Mouse (Mus musculus): ENCODE measurements at regions not wholly inside any gene's neighbourhood (a gene's known extent, or its start where the extent isn't known, plus 50 kb on each side); places are given as distances from the start of the nearest gene placed in this dataset.

DNA sequence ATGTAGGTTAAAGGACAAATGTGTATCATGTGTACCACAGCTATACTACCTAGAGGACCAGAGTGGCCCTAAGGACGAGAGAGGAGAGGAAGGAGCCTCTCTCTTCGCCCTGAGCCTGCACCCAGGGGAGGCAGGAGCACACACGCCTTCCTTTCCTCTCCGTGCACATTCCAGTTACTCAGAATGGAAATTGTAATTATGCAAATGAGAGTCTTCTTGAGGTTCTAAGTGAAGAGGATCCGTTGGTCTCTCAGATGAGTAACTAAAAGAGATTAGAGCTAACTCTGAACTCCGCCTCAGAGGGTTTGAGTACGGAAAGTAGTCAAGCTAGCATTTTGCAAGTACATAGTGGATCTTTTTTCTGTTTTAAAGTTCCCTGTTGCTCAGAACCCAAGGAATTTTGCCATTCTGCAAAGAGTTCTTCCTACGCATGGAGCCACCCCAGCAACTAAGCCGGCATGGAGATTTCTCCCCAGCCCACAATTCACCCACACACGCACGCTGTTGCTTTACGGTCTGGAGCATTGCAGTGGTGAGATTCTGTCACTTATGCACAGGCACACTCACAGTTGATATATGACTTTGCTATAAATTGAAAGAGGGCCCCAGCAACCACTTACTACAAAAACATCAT lies 56.0 kb upstream of the Cpeb4 start:
- no peak overlapping the region for H3K4me3 ChIP-seq (ENCODE audit: low read depth, low read length)
- H3K36me3 ChIP-seq (ENCODE audit: control insufficient read depth, insufficient read depth, low read length), result no peaks in the 10 kb centered on the region
- no peak for ATAC-seq
- H3K9me3 ChIP-seq (replicated peaks; ENCODE audit: control insufficient read depth, low read length), result no peaks in the 10 kb centered on the region
- no peak overlapping the region for H3K4me2 ChIP-seq (ENCODE audit: low read length)
- H3K9ac ChIP-seq (ENCODE audit: low read length), result no peak overlapping the region
- no peak for DNase-seq (ENCODE audit: low spot score)
- H3K27me3 ChIP-seq (replicated peaks; ENCODE audit: control insufficient read depth, insufficient read depth, low read length), result no peaks in the 10 kb centered on the region
- WGBS, result 80% methylated on average over 12 of the region's 12 CpGs
- H3K4me1 ChIP-seq (ENCODE audit: control insufficient read depth, insufficient read depth, low read length), result no peaks in the 10 kb centered on the region
- no peak overlapping the region for H3K27ac ChIP-seq (ENCODE audit: low read depth, low read length)

DNA sequence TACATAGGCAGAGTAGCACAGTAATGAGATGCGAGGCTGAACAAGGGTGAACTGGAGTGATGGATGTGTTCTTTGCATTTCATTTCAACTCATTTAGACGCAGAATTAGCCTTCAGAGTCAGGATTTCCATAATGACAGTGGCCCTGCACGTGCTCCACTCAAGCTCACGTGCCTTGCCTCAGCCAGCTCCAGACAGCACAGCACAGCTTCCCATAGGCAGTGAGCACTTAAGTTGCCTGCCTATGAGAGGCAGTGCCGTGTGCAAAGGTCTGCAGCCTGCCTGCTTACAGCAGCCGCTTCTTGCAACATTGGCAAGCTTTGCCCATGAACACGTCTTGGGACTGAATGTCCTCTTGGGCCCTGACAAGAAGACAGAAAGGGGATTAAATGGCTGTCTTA lies 54.0 kb upstream of the Cpeb4 start:
- Histone ChIP-seq H3K27ac (ENCODE audit: low read depth, low read length) (no peak overlapping the region), H3K4me3 (ENCODE audit: low read depth, low read length) (no peak overlapping the region), H3K36me3 (ENCODE audit: control insufficient read depth, insufficient read depth, low read length) (no peaks in the 10 kb centered on the region), H3K4me1 (ENCODE audit: control insufficient read depth, insufficient read depth, low read length) (no peaks in the 10 kb centered on the region), H3K4me2 (ENCODE audit: low read length) (no peak overlapping the region), H3K27me3 (replicated peaks; ENCODE audit: control insufficient read depth, insufficient read depth, low read length) (no peaks in the 10 kb centered on the region), H3K9ac (ENCODE audit: low read length) (no peak overlapping the region), H3K9me3 (replicated peaks; ENCODE audit: control insufficient read depth, low read length) (no peaks in the 10 kb centered on the region)
- ATAC-seq, result peak; percentile 93
- WGBS, result 42% methylated on average over 7 of the region's 7 CpGs
- DNase-seq (ENCODE audit: low spot score), result peak; percentile 85

DNA sequence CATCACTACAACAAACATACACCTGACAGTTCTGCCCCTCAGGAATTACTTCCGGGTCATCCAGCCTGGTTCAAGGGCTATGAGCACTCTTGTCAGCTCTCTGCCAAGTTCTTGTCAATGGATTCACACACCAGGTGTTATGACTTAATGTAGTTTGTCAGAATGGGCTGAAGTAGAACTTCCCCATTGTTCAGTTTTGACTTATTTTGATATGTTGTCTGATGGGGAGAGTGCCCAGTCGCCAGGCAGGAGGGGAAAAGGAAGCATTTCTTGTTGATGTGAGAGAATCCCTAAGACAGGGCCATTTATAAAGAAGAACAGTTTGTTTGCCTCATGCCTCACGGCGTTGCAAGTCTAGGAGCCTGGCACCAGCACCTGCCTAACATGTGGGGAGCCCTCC lies 52.0 kb upstream of the Cpeb4 start:
- 77% methylated on average over 4 of the region's 4 CpGs for WGBS
- ATAC-seq, result no peak

DNA sequence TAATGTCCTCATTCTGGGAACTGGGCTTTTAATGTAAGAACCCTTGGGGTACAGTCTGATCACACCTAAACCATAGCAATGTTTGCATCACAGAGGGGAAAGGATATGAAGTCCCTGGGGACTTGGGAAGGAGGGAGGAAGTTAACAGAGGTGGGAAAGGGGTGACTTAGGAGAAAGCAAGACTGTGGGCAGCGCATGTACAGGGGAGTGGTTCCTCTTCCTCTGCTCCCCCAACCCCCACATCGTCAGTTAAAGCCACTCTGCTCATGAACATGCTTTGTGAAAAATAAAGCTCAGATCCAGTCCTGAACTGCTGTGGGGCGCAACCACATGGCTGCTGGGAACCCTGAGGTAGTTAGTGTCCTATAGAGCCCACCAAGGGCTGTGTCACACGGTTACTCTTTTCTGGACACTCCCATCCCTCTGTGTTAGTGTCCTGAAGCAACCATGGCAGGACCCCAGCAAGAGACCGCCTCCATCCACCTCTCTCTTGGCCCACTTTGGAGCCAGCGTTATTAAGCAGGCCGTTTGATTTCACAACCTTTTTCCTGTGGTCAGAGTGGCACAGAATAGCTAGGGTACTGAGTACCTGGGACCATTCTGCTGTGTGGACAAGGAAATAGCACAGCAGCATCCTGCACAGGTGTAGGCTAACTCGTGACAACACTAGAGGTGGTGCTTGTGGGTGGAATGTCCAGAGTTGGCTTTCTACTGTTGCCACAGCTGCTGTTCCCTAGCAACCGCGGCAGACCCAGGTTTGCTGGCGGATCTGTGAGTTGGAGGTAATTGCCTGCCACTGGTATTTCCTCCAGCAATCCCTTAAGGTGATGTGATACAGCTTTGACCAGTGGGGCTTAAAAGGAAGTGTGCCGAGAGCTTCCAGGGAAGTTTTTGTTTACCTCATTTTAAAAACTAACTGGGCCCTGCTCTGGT lies 50.3 kb upstream of the Cpeb4 start:
- no peaks in the 10 kb centered on the region for H3K9me3 ChIP-seq (replicated peaks; ENCODE audit: control insufficient read depth, low read length)
- no peak overlapping the region for H3K9ac ChIP-seq (ENCODE audit: low read length)
- H3K27me3 ChIP-seq (replicated peaks; ENCODE audit: control insufficient read depth, insufficient read depth, low read length), result no peaks in the 10 kb centered on the region
- H3K4me3 ChIP-seq (ENCODE audit: low read depth, low read length), result no peak overlapping the region
- no peaks in the 10 kb centered on the region for H3K36me3 ChIP-seq (ENCODE audit: control insufficient read depth, insufficient read depth, low read length)
- H3K27ac ChIP-seq (ENCODE audit: low read depth, low read length), result no peak overlapping the region
- WGBS, result 57% methylated on average over 12 of the region's 12 CpGs
- ATAC-seq (no peak), DNase-seq (ENCODE audit: low spot score) (peak; percentile 48)
- no peaks in the 10 kb centered on the region for H3K4me1 ChIP-seq (ENCODE audit: control insufficient read depth, insufficient read depth, low read length)
- no peak overlapping the region for H3K4me2 ChIP-seq (ENCODE audit: low read length)

More for the DNA sequence above, 52.0 kb upstream of the Cpeb4 start:
- Histone ChIP-seq H3K4me2 (ENCODE audit: low read length) (no peak overlapping the region), H3K4me1 (ENCODE audit: control insufficient read depth, insufficient read depth, low read length) (no peaks in the 10 kb centered on the region), H3K36me3 (ENCODE audit: control insufficient read depth, insufficient read depth, low read length) (no peaks in the 10 kb centered on the region), H3K27ac (ENCODE audit: low read depth, low read length) (no peak overlapping the region), H3K27me3 (replicated peaks; ENCODE audit: control insufficient read depth, insufficient read depth, low read length) (no peaks in the 10 kb centered on the region), H3K9ac (ENCODE audit: low read length) (no peak overlapping the region), H3K9me3 (replicated peaks; ENCODE audit: control insufficient read depth, low read length) (no peaks in the 10 kb centered on the region), H3K4me3 (ENCODE audit: low read depth, low read length) (no peak overlapping the region)
- no peak for DNase-seq (ENCODE audit: low spot score)
